8 mouse cellular contexts compared by ENCODE assay signal in genomic region chr5:123930508-123930989, GRCm38 (mm10). TPM values are rescaled to one million over a fixed set of nuclear protein-coding genes. Genes with fewer than 3 reads are reported as not detected.
DNase-seq lines count a peak whose midpoint lies in the region; ATAC-seq and TF ChIP-seq lines count a peak whose summit lies in the region.

Gene Ccdc62 (plus strand): TSS chr5:123930679.

- DNase-seq in A20 (ENCODE audit: low read depth, low spot score) (peak; percentile 98), liver (peak; percentile 97)
- DNase-seq in heart, embryonic 10.5 days (ENCODE audit: low spot score), result peak; percentile 96
- peak; percentile 94 to 98 for DNase-seq in spleen, postnatal 4 days (ENCODE audit: low spot score in 2 of 2)

- H3K27me3 ChIP-seq in heart, embryonic 10.5 days (ENCODE audit: insufficient read depth, poor library complexity, severe bottlenecking), result no peaks in the 10 kb centered on the region
- no peaks in the 10 kb centered on the region for H3K27me3 ChIP-seq in kidney, embryonic 15.5 days

- H3K36me3 ChIP-seq in heart, embryonic 10.5 days, result peaks cover 39% of the 10 kb centered on the region
- peaks cover 43% of the 10 kb centered on the region for H3K36me3 ChIP-seq in kidney, embryonic 15.5 days

- H3K27ac ChIP-seq in bone marrow macrophage, adult 2 months (ENCODE audit: insufficient read depth, low read depth, low read length), result peak within 1 kb of the TSS; percentile 65
- H3K27ac ChIP-seq in embryonic fibroblast, embryonic 13.5 days (ENCODE audit: insufficient read depth, low read length), result peak within 1 kb of the TSS; percentile 57
- peak within 1 kb of the TSS; percentile 97 for H3K27ac ChIP-seq in heart, embryonic 10.5 days
- peak within 1 kb of the TSS; percentile 93 for H3K27ac ChIP-seq in kidney, embryonic 15.5 days

- TF ChIP-seq CTCF in bone marrow macrophage, adult 2 months (IDR thresholded peaks at IDR 0.05; ENCODE audit: low read depth, low read length), result no peak
- TF ChIP-seq CTCF in embryonic fibroblast, embryonic 13.5 days (IDR thresholded peaks at IDR 0.05; ENCODE audit: borderline replicate concordance, insufficient read depth, low read length), result no peak

- no peaks in the 10 kb centered on the region for H3K4me1 ChIP-seq in bone marrow macrophage, adult 2 months (ENCODE audit: control insufficient read depth, insufficient read depth, low read length)
- H3K4me1 ChIP-seq in embryonic fibroblast, embryonic 13.5 days (ENCODE audit: control insufficient read depth, insufficient read depth, low read length), result no peaks in the 10 kb centered on the region
- H3K4me1 ChIP-seq in heart, embryonic 10.5 days, result peaks cover 8% of the 10 kb centered on the region; the same call in 1 of the 2 replicates
- peaks cover 12% of the 10 kb centered on the region for H3K4me1 ChIP-seq in kidney, embryonic 15.5 days

- peak; percentile 72; the same call in 1 of the 2 replicates for TF ChIP-seq POLR2A in bone marrow macrophage, adult 2 months (IDR thresholded peaks at IDR 0.05; ENCODE audit: borderline replicate concordance, low read depth, low read length)
- TF ChIP-seq POLR2A in embryonic fibroblast, embryonic 13.5 days (IDR thresholded peaks at IDR 0.05; ENCODE audit: low read depth, low read length), result peak; percentile 95

- H3K9me3 ChIP-seq in heart, embryonic 10.5 days, result no peaks in the 10 kb centered on the region
- no peaks in the 10 kb centered on the region for H3K9me3 ChIP-seq in kidney, embryonic 15.5 days (replicated peaks)

- H3K4me3 ChIP-seq in bone marrow macrophage, adult 2 months (ENCODE audit: insufficient read depth, low read length), result peak within 1 kb of the TSS; percentile 82
- H3K4me3 ChIP-seq in embryonic fibroblast, embryonic 13.5 days (ENCODE audit: insufficient read depth, low read length), result peak within 1 kb of the TSS; percentile 72
- peak within 1 kb of the TSS; percentile 80 for H3K4me3 ChIP-seq in heart, embryonic 10.5 days
- H3K4me3 ChIP-seq in kidney, embryonic 15.5 days (replicated peaks), result peak within 1 kb of the TSS; percentile 75

- peak within 1 kb of the TSS; percentile 77 for H3K4me2 ChIP-seq in kidney, embryonic 15.5 days

- peak; percentile 97 for ATAC-seq in kidney, embryonic 15.5 days (replicated peaks; ENCODE audit: low FRiP score)
- peak; percentile 87 for ATAC-seq in monocyte, adult 5-6 weeks (replicated peaks; ENCODE audit: insufficient number of reproducible peaks, low FRiP score, low TSS enrichment, poor library complexity, severe bottlenecking)

- peak within 1 kb of the TSS; percentile 95 for H3K9ac ChIP-seq in kidney, embryonic 15.5 days

- under 1% methylated on average over 56 of the region's 56 CpGs for WGBS in heart, embryonic 10.5 days
- 0% methylated on average over 56 of the region's 56 CpGs for WGBS in kidney, embryonic 15.5 days

RNA-seq across cellular contexts. Expression of gene Ccdc62, which starts in this region (rescaled TPM):
- polyA plus RNA-seq in bone marrow macrophage, adult 2 months (2012; ENCODE audit: insufficient read depth, insufficient read length, missing spikeins), result 1.2 and 3.3 TPM in 2 replicates
- 3.1 and 8.0 TPM in 2 replicates for polyA plus RNA-seq in embryonic fibroblast, embryonic 13.5 days (2011; ENCODE audit: insufficient read length, low read depth, missing spikeins)
- 3.7 and 5.7 TPM in 2 replicates for polyA plus RNA-seq in heart, embryonic 10.5 days (2016; fragmentation: Nextera tagmentation; extraction: Ambion mirVana)
- 6.0 and 6.9 TPM in 2 replicates for polyA plus RNA-seq in kidney, embryonic 15.5 days (2015; fragmentation: Nextera tagmentation; extraction: Ambion mirVana)
- total RNA-seq in monocyte, adult 5-6 weeks (2017), result 0.97 to 2.9 TPM (median 1.2 TPM) in 3 replicates

Comparison
In these comparisons a context has a peak if more than half of its experiments do, and no peak if none do; other contexts are left out.
1. Peak in every context shown above with its lines: DNase-seq, ATAC-seq, H3K4me3 ChIP-seq and H3K27ac ChIP-seq.